Comparison of ENCODE assay signal across 13 mouse cellular contexts in genomic region chr5:30879347-30879943, GRCm38 (mm10). TPM values are rescaled to one million over a fixed set of nuclear protein-coding genes. Genes with fewer than 3 reads are reported as not detected.
DNase-seq lines count a peak whose midpoint lies in the region; ATAC-seq and TF ChIP-seq lines count a peak whose summit lies in the region.
"Had no signal": no experiment of that assay in that cellular context is flagged by ENCODE, and none has a peak within 500 bp of the region (broad histone marks: within the 10 kb centered on the region; RNA-seq: fewer than 3 reads in every experiment).

No protein-coding gene starts in this region.

- peak; percentile 40 for TF ChIP-seq CTCF in layer of hippocampus, adult 2 months (conservative IDR thresholded peaks at IDR 0.05)
- no peak for TF ChIP-seq CTCF in CH12.LX (conservative IDR thresholded peaks at IDR 0.05 in 1 of 2, IDR thresholded peaks at IDR 0.05 in 1 of 2; ENCODE audit: low read depth in 2 of 2, low read length in 2 of 2)
- TF ChIP-seq CTCF in thymus, adult 2 months (IDR thresholded peaks at IDR 0.05; ENCODE audit: borderline replicate concordance, control insufficient read depth, extremely low read depth, insufficient read depth, low read length, poor library complexity): no peak

- no peak overlapping the region for H3K4me3 ChIP-seq in layer of hippocampus, adult 2 months
- no peak overlapping the region for H3K4me3 ChIP-seq in CH12.LX (replicated peaks in 1 of 3; ENCODE audit: low read depth in 2 of 3, low read length in 2 of 3, poor library complexity in 1 of 3)
- H3K4me3 ChIP-seq in limb, embryonic 10.5 days: no peak overlapping the region
- no peak overlapping the region for H3K4me3 ChIP-seq in thymus, adult 2 months (ENCODE audit: control insufficient read depth, insufficient read depth, low read length)
- H3K4me3 ChIP-seq: liver, embryonic 15.5 days; megakaryocyte, embryonic 14.5 days had no signal

- WGBS in limb, embryonic 10.5 days: 83% methylated on average over 5 of the region's 5 CpGs
- 89% methylated on average over 5 of the region's 5 CpGs for WGBS in thymus, adult 2 months

- dilution Hi-C loops in CH12.LX (cut with MboI; ENCODE audit: extremely low pct_ligation_motif_present, extremely low pct_unique_long_range_greater_than_20kb, low sequenced_read_pairs): no loop called here

- no peak for ATAC-seq in megakaryocyte progenitor cell, adult 5-6 weeks (replicated peaks; ENCODE audit: poor library complexity)

- H3K27ac ChIP-seq in layer of hippocampus, adult 2 months: no peak overlapping the region
- H3K27ac ChIP-seq in CH12.LX (ENCODE audit: insufficient read depth, low read depth): no peak overlapping the region
- H3K27ac ChIP-seq in limb, embryonic 10.5 days: peak overlapping the region; percentile 54; the same call in 1 of the 2 replicates
- no peak overlapping the region for H3K27ac ChIP-seq in thymus, adult 2 months (ENCODE audit: control insufficient read depth, insufficient read depth, low read length)
- H3K27ac ChIP-seq: liver, embryonic 15.5 days had no signal

- H3K4me1 ChIP-seq in CH12.LX (ENCODE audit: control insufficient read depth in 1 of 2, insufficient read depth in 2 of 2): peaks cover 0 to 3% of the 10 kb centered on the region in 2 experiments; a peak in 1 of 4 replicates
- peaks cover 24% of the 10 kb centered on the region for H3K4me1 ChIP-seq in limb, embryonic 10.5 days
- H3K4me1 ChIP-seq in thymus, adult 2 months (replicated peaks; ENCODE audit: control insufficient read depth, insufficient read depth, low read length): no peaks in the 10 kb centered on the region
- H3K4me1 ChIP-seq: liver, embryonic 15.5 days had no signal

- no peaks in the 10 kb centered on the region for H3K9me3 ChIP-seq in CH12.LX (replicated peaks; ENCODE audit: low read length)
- H3K9me3 ChIP-seq in limb, embryonic 10.5 days (replicated peaks): no peaks in the 10 kb centered on the region
- H3K9me3 ChIP-seq: liver, embryonic 15.5 days; megakaryocyte, embryonic 14.5 days had no signal

- no peak overlapping the region for H3K9ac ChIP-seq in CH12.LX (ENCODE audit: insufficient read depth, low read depth)
- H3K9ac ChIP-seq: liver, embryonic 15.5 days had no signal

- DNase-seq in layer of hippocampus, adult 2 months (ENCODE audit: low spot score in 2 of 2): no peak
- no peak for DNase-seq in layer of hippocampus, adult 9-11 months
- DNase-seq in CH12.LX (ENCODE audit: extremely low read depth) (no peak), NIH3T3 (ENCODE audit: low read depth) (peak; percentile 74)
- DNase-seq in limb, embryonic 10.5 days (ENCODE audit: low spot score): no peak
- no peak for DNase-seq in spleen, adult 18-20 months
- DNase-seq in thymus, adult 2 months: no peak
- DNase-seq: adrenal gland, postnatal 14 days; cerebellum, adult 9-11 months; right cerebral cortex, postnatal 14 days had no signal

- no peak for TF ChIP-seq POLR2A in CH12.LX (IDR thresholded peaks at IDR 0.05; ENCODE audit: low read depth, low read length)
- TF ChIP-seq POLR2A in thymus, adult 2 months (IDR thresholded peaks at IDR 0.05; ENCODE audit: control insufficient read depth, extremely low read depth, insufficient read depth, low read length, poor library complexity): no peak

- TF ChIP-seq EP300 in CH12.LX (IDR thresholded peaks at IDR 0.05; ENCODE audit: low read length): no peak

- no peak overlapping the region for H3K4me2 ChIP-seq in CH12.LX (ENCODE audit: insufficient read depth, low read depth, poor library complexity, severe bottlenecking)
- H3K4me2 ChIP-seq: liver, embryonic 15.5 days had no signal

- in situ Hi-C loops in CH12.LX (cut with MboI; ENCODE audit: low pct_ligation_motif_present, low pct_unique_long_range_greater_than_20kb, low sequenced_read_pairs): no loop called here

- H3K79me2 ChIP-seq in CH12.LX (replicated peaks; ENCODE audit: control insufficient read depth, extremely low read depth, insufficient read depth, poor library complexity, severe bottlenecking): no peaks in the 10 kb centered on the region

- H3K36me3 ChIP-seq in CH12.LX (replicated peaks in 1 of 2; ENCODE audit: control insufficient read depth in 1 of 2, insufficient read depth in 1 of 2, low read length in 1 of 2): peaks cover 27 to 45% of the 10 kb centered on the region in 2 experiments
- peaks cover 37% of the 10 kb centered on the region for H3K36me3 ChIP-seq in limb, embryonic 10.5 days
- peaks cover 8% of the 10 kb centered on the region for H3K36me3 ChIP-seq in thymus, adult 2 months (ENCODE audit: control insufficient read depth, insufficient read depth, low read length)

- peak; percentile 5 for TF ChIP-seq RAD21 in CH12.LX (IDR thresholded peaks at IDR 0.05; ENCODE audit: low read depth, low read length)

- H3K27me3 ChIP-seq in CH12.LX (replicated peaks): no peaks in the 10 kb centered on the region
- H3K27me3 ChIP-seq in limb, embryonic 10.5 days (ENCODE audit: low read depth, poor library complexity, severe bottlenecking): no peaks in the 10 kb centered on the region
- no peaks in the 10 kb centered on the region for H3K27me3 ChIP-seq in thymus, adult 2 months (ENCODE audit: control insufficient read depth, insufficient read depth, low read length)
- H3K27me3 ChIP-seq: liver, embryonic 15.5 days; megakaryocyte, embryonic 14.5 days had no signal

TF ChIP-seq in CH12.LX, 34 proteins besides CTCF, POLR2A, EP300 and RAD21:
- TF ChIP-seq ETS1 (conservative IDR thresholded peaks at IDR 0.05; ENCODE audit: low read depth, low read length) (no peak), TBP (conservative IDR thresholded peaks at IDR 0.05; ENCODE audit: low read depth, low read length) (no peak), E2F4 (IDR thresholded peaks at IDR 0.05; ENCODE audit: insufficient replicate concordance, low read depth, low read length) (no peak), MAFK (IDR thresholded peaks at IDR 0.05; ENCODE audit: insufficient replicate concordance, low read length) (0 out of 2 replicates have a peak, but pooled peaks have one; percentile 57)

RNA-seq across cellular contexts. Expression of gene Agbl5, which starts 9.0 kb away (rescaled TPM):
- 10 to 100 TPM; 12.2 to 15.5 TPM for total RNA-seq in layer of hippocampus, adult 2 months (2021)
- total RNA-seq in CH12.LX (2012; rRNA removed): 8.0 and 9.3 TPM in 2 replicates
- 3.5 and 4.1 TPM in 2 replicates for total RNA-seq in CH12.LX (2014; rRNA removed)
- 8.4 and 11.6 TPM in 2 replicates for polyA plus RNA-seq in CH12.LX (2012; ENCODE audit: insufficient read length, low read depth)
- 20.4 and 29.9 TPM in 2 replicates for polyA plus RNA-seq in limb, embryonic 10.5 days (2016; fragmentation: Nextera tagmentation; extraction: Ambion mirVana)
- 12.4 and 13.8 TPM in 2 replicates for total RNA-seq in megakaryocyte progenitor cell, adult 5-6 weeks (2015)
- total RNA-seq in megakaryocyte progenitor cell, adult 5-6 weeks (2017): 7.7 and 8.4 TPM in 2 replicates
- polyA plus RNA-seq in thymus, adult 2 months (2012; rRNA removed): 40.7 and 53.0 TPM in 2 replicates

RNA-seq across cellular contexts. Expression of gene Tmem214, which starts 11.6 kb away (rescaled TPM):
- 10 to 100 TPM; 60.8 to 63.2 TPM for total RNA-seq in layer of hippocampus, adult 2 months (2021)
- total RNA-seq in CH12.LX (2012; rRNA removed): 31.9 and 36.7 TPM in 2 replicates
- 25.2 and 28.3 TPM in 2 replicates for total RNA-seq in CH12.LX (2014; rRNA removed)
- 28.0 and 35.3 TPM in 2 replicates for polyA plus RNA-seq in CH12.LX (2012; ENCODE audit: insufficient read length, low read depth)
- polyA plus RNA-seq in limb, embryonic 10.5 days (2016; fragmentation: Nextera tagmentation; extraction: Ambion mirVana): 68.7 and 82.4 TPM in 2 replicates
- total RNA-seq in megakaryocyte progenitor cell, adult 5-6 weeks (2015): 18.2 and 23.9 TPM in 2 replicates
- 20.9 and 38.4 TPM in 2 replicates for total RNA-seq in megakaryocyte progenitor cell, adult 5-6 weeks (2017)
- polyA plus RNA-seq in thymus, adult 2 months (2012; rRNA removed): 101 and 106 TPM in 2 replicates

RNA-seq across cellular contexts. Expression of gene Ost4, which starts 28.1 kb away (rescaled TPM):
- total RNA-seq in layer of hippocampus, adult 2 months (2021): 10 to 100 TPM; 91.5 to 93.8 TPM
- total RNA-seq in CH12.LX (2012; rRNA removed) (181 and 244 TPM in 2 replicates), CH12.LX (2014; rRNA removed) (221 and 263 TPM in 2 replicates)
- polyA plus RNA-seq in CH12.LX (2012; ENCODE audit: insufficient read length, low read depth): 312 and 330 TPM in 2 replicates
- 403 and 414 TPM in 2 replicates for polyA plus RNA-seq in limb, embryonic 10.5 days (2016; fragmentation: Nextera tagmentation; extraction: Ambion mirVana)
- 439 and 494 TPM in 2 replicates for total RNA-seq in megakaryocyte progenitor cell, adult 5-6 weeks (2015)
- 259 and 297 TPM in 2 replicates for total RNA-seq in megakaryocyte progenitor cell, adult 5-6 weeks (2017)
- 192 and 239 TPM in 2 replicates for polyA plus RNA-seq in thymus, adult 2 months (2012; rRNA removed)

RNA-seq across cellular contexts. Expression of gene Emilin1, which starts 33.8 kb away (rescaled TPM):
- 1 to 10 TPM; 2.0 TPM for total RNA-seq in layer of hippocampus, adult 2 months (2021)
- total RNA-seq in CH12.LX (2012; rRNA removed) (0.34 TPM in 2 replicates), CH12.LX (2014; rRNA removed) (0.05 and 0.11 TPM in 2 replicates)
- 0.33 and 0.63 TPM in 2 replicates for polyA plus RNA-seq in CH12.LX (2012; ENCODE audit: insufficient read length, low read depth)
- polyA plus RNA-seq in limb, embryonic 10.5 days (2016; fragmentation: Nextera tagmentation; extraction: Ambion mirVana): 202 and 241 TPM in 2 replicates
- total RNA-seq in megakaryocyte progenitor cell, adult 5-6 weeks (2015): 49.7 and 64.5 TPM in 2 replicates
- total RNA-seq in megakaryocyte progenitor cell, adult 5-6 weeks (2017): 98.6 and 99.3 TPM in 2 replicates
- 44.6 and 57.5 TPM in 2 replicates for polyA plus RNA-seq in thymus, adult 2 months (2012; rRNA removed)

RNA-seq across cellular contexts. Expression of gene Khk, which starts 41.8 kb away (rescaled TPM):
- 10 to 100 TPM; 17.0 to 17.7 TPM for total RNA-seq in layer of hippocampus, adult 2 months (2021)
- 3.7 and 5.7 TPM in 2 replicates for total RNA-seq in CH12.LX (2012; rRNA removed)
- total RNA-seq in CH12.LX (2014; rRNA removed): 1.9 and 2.5 TPM in 2 replicates
- 2.9 and 3.7 TPM in 2 replicates for polyA plus RNA-seq in CH12.LX (2012; ENCODE audit: insufficient read length, low read depth)
- 7.1 and 7.8 TPM in 2 replicates for polyA plus RNA-seq in limb, embryonic 10.5 days (2016; fragmentation: Nextera tagmentation; extraction: Ambion mirVana)
- 74.3 and 88.2 TPM in 2 replicates for total RNA-seq in megakaryocyte progenitor cell, adult 5-6 weeks (2015)
- 62.2 and 82.9 TPM in 2 replicates for total RNA-seq in megakaryocyte progenitor cell, adult 5-6 weeks (2017)
- polyA plus RNA-seq in thymus, adult 2 months (2012; rRNA removed): 28.3 and 32.0 TPM in 2 replicates
